Mouse (Mus musculus): Measurements from ENCODE around the gene Pde8a.
A peak's percentile ranks its signal among the peaks of the same experiment; 100 is the strongest.

- TF ChIP-seq POLR2A (IDR thresholded peaks at IDR 0.05; ENCODE audit: low read depth, low read length) (no peak), CTCF (IDR thresholded peaks at IDR 0.05; ENCODE audit: extremely low read depth, insufficient read length, insufficient replicate concordance, low read depth, low read length) (peak; percentile 48; the same call in 1 of the 2 replicates)
Measured at GRCm38 (mm10) chr7:81341563-81341962, 128.2 kb downstream of the Pde8a start.
